ENCODE assay signal across 8 mouse cellular contexts in the genomic region with DNA sequence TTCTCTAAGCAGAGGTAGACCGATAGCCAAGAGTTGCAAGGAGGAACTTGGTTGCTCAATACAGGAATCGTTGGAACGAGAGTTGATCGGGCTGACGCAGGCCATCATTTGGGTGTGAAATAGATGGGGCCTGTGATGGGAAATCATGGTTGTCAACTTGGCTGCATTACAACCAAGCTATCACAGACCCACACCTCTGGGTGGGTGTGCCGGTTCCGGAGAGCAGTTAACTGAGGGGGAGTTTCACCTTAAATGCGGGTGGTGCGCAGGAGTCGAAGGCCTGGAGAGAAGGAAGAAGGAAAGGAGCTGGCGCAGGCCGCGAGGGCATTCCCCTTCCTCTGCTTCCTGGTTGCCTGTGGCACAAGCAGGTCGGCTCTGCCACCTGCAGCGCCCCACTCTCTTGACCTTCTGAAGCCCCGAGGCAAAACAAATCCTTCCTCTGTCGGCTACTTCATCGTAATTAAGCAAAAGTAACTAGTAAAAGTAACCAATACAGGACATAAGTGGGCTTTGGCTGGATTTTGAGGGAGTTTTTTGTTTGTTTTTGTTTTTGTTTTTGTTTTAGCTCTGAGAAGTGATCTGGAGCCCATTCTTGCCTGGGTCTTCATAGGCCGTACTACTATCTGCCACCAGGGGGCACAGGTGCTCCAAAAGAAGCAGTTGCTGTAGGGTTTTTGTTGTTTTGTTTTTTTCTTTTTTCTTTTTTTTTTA. TPM values are rescaled to one million over a fixed set of nuclear protein-coding genes. Genes with fewer than 3 reads are reported as not detected.
DNase-seq lines count a peak whose midpoint lies in the region; ATAC-seq and TF ChIP-seq lines count a peak whose summit lies in the region.

No protein-coding gene starts in this region.

- intact Hi-C loops in left cerebral cortex, adult 2 months (cut with DNase I) = loop anchor here (1.0 to 5.0 kb wide), 2 partner anchors 66 to 690 kb away; a partner anchor contains a TSS
- intact Hi-C loops in gastrocnemius, postnatal 14 days (cut with DNase I; ENCODE audit: low total_unique reads) = loop anchor here (5.0 kb wide), 1 partner anchor 65 kb away; a partner anchor contains a TSS

- H3K27ac ChIP-seq in left cerebral cortex, adult 2 months = no peak overlapping the region
- H3K27ac ChIP-seq in intestine, embryonic 14.5 days (ENCODE audit: low read depth) = no peak overlapping the region
- no peak overlapping the region for H3K27ac ChIP-seq in limb, embryonic 10.5 days
- H3K27ac ChIP-seq in midbrain, embryonic 10.5 days (replicated peaks) = peak overlapping the region; percentile 59
- peak overlapping the region; percentile 72 for H3K27ac ChIP-seq in small intestine, adult 2 months (ENCODE audit: insufficient read depth, low read depth, low read length)

- ATAC-seq in common myeloid progenitor, adult 5-6 weeks (replicated peaks; ENCODE audit: low read depth, poor library complexity, severe bottlenecking) = peak; percentile 70
- no peak for ATAC-seq in intestine, embryonic 14.5 days (replicated peaks; ENCODE audit: low FRiP score, low TSS enrichment, low read depth)

- H3K27me3 ChIP-seq in intestine, embryonic 14.5 days (replicated peaks; ENCODE audit: control insufficient read depth, insufficient read depth, low read length) = no peaks in the 10 kb centered on the region
- no peaks in the 10 kb centered on the region for H3K27me3 ChIP-seq in limb, embryonic 10.5 days (ENCODE audit: low read depth, poor library complexity, severe bottlenecking)
- H3K27me3 ChIP-seq in midbrain, embryonic 10.5 days (ENCODE audit: low read depth, poor library complexity, severe bottlenecking) = no peaks in the 10 kb centered on the region
- no peaks in the 10 kb centered on the region for H3K27me3 ChIP-seq in small intestine, adult 2 months (ENCODE audit: control insufficient read depth, insufficient read depth, low read length)

- 0 out of 2 replicates have a peak overlapping the region, but pooled peaks have one; percentile 17 for H3K9ac ChIP-seq in intestine, embryonic 14.5 days (ENCODE audit: low read length)

- peak; percentile 57 to 59 for DNase-seq in left cerebral cortex, adult 2 months (ENCODE audit: extremely low spot score in 1 of 2, low spot score in 2 of 2)
- DNase-seq in left cerebral cortex, adult 8-10 months (ENCODE audit: low spot score in 2 of 2) = no peak
- DNase-seq in gastrocnemius, postnatal 14 days = peak; percentile 71
- peak; percentile 84 for DNase-seq in intestine, embryonic 14.5 days (ENCODE audit: low spot score)
- DNase-seq in limb, embryonic 10.5 days (ENCODE audit: low spot score) = peak; percentile 77
- peak; percentile 70 for DNase-seq in midbrain, embryonic 10.5 days (ENCODE audit: low spot score)

- no peaks in the 10 kb centered on the region for H3K9me3 ChIP-seq in intestine, embryonic 14.5 days (ENCODE audit: control insufficient read depth, low read length)
- no peaks in the 10 kb centered on the region for H3K9me3 ChIP-seq in limb, embryonic 10.5 days (replicated peaks)
- H3K9me3 ChIP-seq in midbrain, embryonic 10.5 days (replicated peaks) = no peaks in the 10 kb centered on the region

- 42% methylated on average over 19 of the region's 19 CpGs for WGBS in intestine, embryonic 14.5 days
- WGBS in limb, embryonic 10.5 days = 41% methylated on average over 19 of the region's 19 CpGs
- WGBS in midbrain, embryonic 10.5 days = 44% methylated on average over 19 of the region's 19 CpGs
- WGBS in small intestine, adult 2 months = 15% methylated on average over 19 of the region's 19 CpGs

- H3K36me3 ChIP-seq in intestine, embryonic 14.5 days (ENCODE audit: control insufficient read depth, insufficient read depth, low read length) = no peaks in the 10 kb centered on the region
- H3K36me3 ChIP-seq in limb, embryonic 10.5 days = no peaks in the 10 kb centered on the region
- H3K36me3 ChIP-seq in midbrain, embryonic 10.5 days = no peaks in the 10 kb centered on the region
- H3K36me3 ChIP-seq in small intestine, adult 2 months (ENCODE audit: control insufficient read depth, insufficient read depth, low read length) = no peaks in the 10 kb centered on the region

- H3K4me3 ChIP-seq in left cerebral cortex, adult 2 months = no peak overlapping the region
- H3K4me3 ChIP-seq in intestine, embryonic 14.5 days (ENCODE audit: low read depth, low read length) = no peak overlapping the region
- peak overlapping the region; percentile 30 for H3K4me3 ChIP-seq in limb, embryonic 10.5 days
- H3K4me3 ChIP-seq in midbrain, embryonic 10.5 days = peak overlapping the region; percentile 35
- peak overlapping the region; percentile 26 for H3K4me3 ChIP-seq in small intestine, adult 2 months (ENCODE audit: low read depth, low read length)

- TF ChIP-seq CTCF in left cerebral cortex, adult 2 months (IDR thresholded peaks at IDR 0.05) = peak; percentile 85
- peak; percentile 84; the same call in 1 of the 2 replicates for TF ChIP-seq CTCF in small intestine, adult 2 months (IDR thresholded peaks at IDR 0.05; ENCODE audit: extremely low read depth, insufficient read length, insufficient replicate concordance, low read depth, low read length)

- TF ChIP-seq POLR2A in small intestine, adult 2 months (IDR thresholded peaks at IDR 0.05; ENCODE audit: low read depth, low read length) = no peak

- no peaks in the 10 kb centered on the region for H3K4me1 ChIP-seq in intestine, embryonic 14.5 days (replicated peaks; ENCODE audit: control insufficient read depth, insufficient read depth, low read length)
- peaks cover 5% of the 10 kb centered on the region for H3K4me1 ChIP-seq in limb, embryonic 10.5 days
- peaks cover 5% of the 10 kb centered on the region for H3K4me1 ChIP-seq in midbrain, embryonic 10.5 days
- H3K4me1 ChIP-seq in small intestine, adult 2 months (ENCODE audit: control insufficient read depth, insufficient read depth, insufficient read length, low read length) = peaks cover 24% of the 10 kb centered on the region

- H3K4me2 ChIP-seq in intestine, embryonic 14.5 days (ENCODE audit: low read length) = peak overlapping the region; percentile 39

RNA-seq across cellular contexts. Expression of a gene that starts 31.7 kb away (rescaled TPM):
- total RNA-seq in left cerebral cortex, adult 2 months (2021) = not detected
- total RNA-seq in left cerebral cortex, adult 8-10 months (2022) = not detected
- total RNA-seq in common myeloid progenitor, adult 5-6 weeks (2017) = not detected in 2 replicates
- not detected for total RNA-seq in gastrocnemius, postnatal 14 days (2021)
- 1.7 and 1.9 TPM in 2 replicates for polyA plus RNA-seq in intestine, embryonic 14.5 days (2014; fragmentation: Nextera tagmentation; extraction: Ambion mirVana)
- polyA plus RNA-seq in limb, embryonic 10.5 days (2016; fragmentation: Nextera tagmentation; extraction: Ambion mirVana) = 0.29 TPM in 1 of 2 replicates, not detected in the other
- polyA plus RNA-seq in midbrain, embryonic 10.5 days (2016; fragmentation: Nextera tagmentation; extraction: Ambion mirVana) = 0.32 and 0.36 TPM in 2 replicates
- polyA plus RNA-seq in small intestine, adult 2 months (2012; rRNA removed) = 2.5 and 23.9 TPM in 2 replicates

Comparison
In these comparisons a context has a peak if more than half of its experiments do, and no peak if none do; other contexts are left out.
1. DNase-seq: peak in left cerebral cortex, adult 2 months (2 of 2), gastrocnemius, postnatal 14 days (single experiment), intestine, embryonic 14.5 days (single experiment), limb, embryonic 10.5 days (single experiment) and midbrain, embryonic 10.5 days (single experiment); none in left cerebral cortex, adult 8-10 months (0 of 2).
2. H3K27ac ChIP-seq: peak in midbrain, embryonic 10.5 days (single experiment) and small intestine, adult 2 months (single experiment); none in left cerebral cortex, adult 2 months (single experiment), intestine, embryonic 14.5 days (single experiment) and limb, embryonic 10.5 days (single experiment).
3. H3K4me3 ChIP-seq: peak in limb, embryonic 10.5 days (single experiment), midbrain, embryonic 10.5 days (single experiment) and small intestine, adult 2 months (single experiment); none in left cerebral cortex, adult 2 months (single experiment) and intestine, embryonic 14.5 days (single experiment).